Mouse (Mus musculus) CH12.LX (cell line): ENCODE data around the gene Plxdc2. TPM values are rescaled to one million over a fixed set of nuclear protein-coding genes. Genes with fewer than 3 reads are reported as not detected.

Source experiments
- DNase-seq: peaks from one replicate; pipeline ENCODE4 v3.0.0-alpha.2; 2013; ENCODE audit errors: extremely low read depth
- H3K27ac ChIP-seq: 2 replicates; pipeline ENCODE4 v1.5.1; 2012; ENCODE audit warnings: low read depth, mild to moderate bottlenecking, control low read depth, moderate library complexity; ENCODE audit not compliant: insufficient read depth
- H3K27me3 ChIP-seq: replicated peaks from 2 replicates; pipeline ENCODE3; 2012; ENCODE audit warnings: inconsistent platforms
- H3K36me3 ChIP-seq, 2 experiments: replicated peaks in 1 of 2; 2 replicates each; pipeline versions ENCODE3 to v1.6.1; 2012; ENCODE audit warnings: inconsistent platforms in 1 of 2, low read length in 1 of 2, mild to moderate bottlenecking in 1 of 2, mixed read lengths in 1 of 2, moderate library complexity in 1 of 2; ENCODE audit not compliant: control insufficient read depth in 1 of 2, insufficient read depth in 1 of 2
- H3K4me1 ChIP-seq, 2 experiments: 2 replicates each; pipeline ENCODE4 v1.6.1; 2012; ENCODE audit warnings: inconsistent platforms in 1 of 2, moderate library complexity in 1 of 2; ENCODE audit not compliant: insufficient read depth in 2 of 2, control insufficient read depth in 1 of 2
- H3K4me2 ChIP-seq: 2 replicates; pipeline ENCODE4 v1.6.1; 2012; ENCODE audit warnings: low read depth, mild to moderate bottlenecking, control low read depth; ENCODE audit not compliant: poor library complexity, insufficient read depth, severe bottlenecking
- H3K4me3 ChIP-seq, 3 experiments: fragments of 150-350 bp in 1 of 3; sonication (generic) in 1 of 3; replicated peaks in 1 of 3; 2 replicates each; pipeline versions ENCODE3 to v1.5.1; 2011 to 2012; ENCODE audit warnings: low read depth in 2 of 3, low read length in 2 of 3, mild to moderate bottlenecking in 2 of 3, moderate library complexity in 2 of 3, control low read depth in 1 of 3, improper control_type of control experiment in 1 of 3, inconsistent platforms in 1 of 3, mixed read lengths in 1 of 3; ENCODE audit not compliant: poor library complexity in 1 of 3
- H3K79me2 ChIP-seq: replicated peaks from 2 replicates; pipeline ENCODE4 v1.6.1; 2012; ENCODE audit warnings: mild to moderate bottlenecking, moderate library complexity; ENCODE audit not compliant: control insufficient read depth, poor library complexity, insufficient read depth, severe bottlenecking; ENCODE audit errors: extremely low read depth
- H3K9ac ChIP-seq: 2 replicates; pipeline ENCODE4 v1.6.1; 2012; ENCODE audit warnings: low read depth, mild to moderate bottlenecking, control low read depth, moderate library complexity; ENCODE audit not compliant: insufficient read depth
- H3K9me3 ChIP-seq: replicated peaks from 2 replicates; pipeline ENCODE3; 2012; ENCODE audit warnings: low read length, inconsistent platforms, mixed read lengths
- BHLHE40 ChIP-seq: IDR thresholded peaks from 2 replicates; pipeline ENCODE4 v1.6.1; 2011; ENCODE audit warnings: mild to moderate bottlenecking, low read depth, low read length, improper control_type of control experiment
- CHD1 ChIP-seq: IDR thresholded peaks from 2 replicates; pipeline ENCODE4 v1.6.1; 2012; ENCODE audit warnings: low read depth, low read length, improper control_type of control experiment, inconsistent platforms
- CHD2 ChIP-seq: IDR thresholded peaks from 2 replicates; pipeline ENCODE4 v1.6.1; 2011; ENCODE audit warnings: low read length, improper control_type of control experiment
- CTCF ChIP-seq, 2 experiments: IDR thresholded peaks in 1 of 2; conservative IDR thresholded peaks in 1 of 2; 2 replicates each; pipeline ENCODE4 v1.5.1; 2011 to 2012; ENCODE audit warnings: low read depth in 2 of 2, low read length in 2 of 2, improper control_type of control experiment in 1 of 2, inconsistent platforms in 1 of 2, mild to moderate bottlenecking in 1 of 2, moderate library complexity in 1 of 2
- E2F4 ChIP-seq: IDR thresholded peaks from 2 replicates; pipeline ENCODE4 v1.6.1; 2011; ENCODE audit warnings: low read depth, low read length, improper control_type of control experiment; ENCODE audit not compliant: insufficient replicate concordance
- ELF1 ChIP-seq: IDR thresholded peaks from 2 replicates; pipeline ENCODE4 v1.6.1; 2014; ENCODE audit warnings: low read depth, mild to moderate bottlenecking, inconsistent platforms, low read length, improper control_type of control experiment
- EP300 ChIP-seq: IDR thresholded peaks from 2 replicates; pipeline ENCODE4 v1.6.1; 2011; ENCODE audit warnings: low read length, improper control_type of control experiment
- ETS1 ChIP-seq: conservative IDR thresholded peaks from 2 replicates; pipeline ENCODE4 v1.6.1; 2012; ENCODE audit warnings: low read depth, mild to moderate bottlenecking, inconsistent platforms, low read length, improper control_type of control experiment, moderate library complexity
- JUN ChIP-seq: IDR thresholded peaks from 2 replicates; pipeline ENCODE4 v1.6.1; 2011; ENCODE audit warnings: low read depth, mild to moderate bottlenecking, low read length, improper control_type of control experiment, moderate library complexity; ENCODE audit not compliant: insufficient read depth
- KAT2A ChIP-seq: IDR thresholded peaks from 2 replicates; pipeline ENCODE4 v1.6.1; 2012; ENCODE audit warnings: low read length, improper control_type of control experiment, inconsistent platforms; ENCODE audit not compliant: insufficient replicate concordance
- MXI1 ChIP-seq: IDR thresholded peaks from 2 replicates; pipeline ENCODE4 v1.6.1; 2011; ENCODE audit warnings: mild to moderate bottlenecking, low read depth, low read length, improper control_type of control experiment
- MYC ChIP-seq: IDR thresholded peaks from 2 replicates; pipeline ENCODE4 v1.6.1; 2011; ENCODE audit warnings: low read depth, mild to moderate bottlenecking, improper control_type of control experiment, low read length
- NRF1 ChIP-seq: IDR thresholded peaks from 2 replicates; pipeline ENCODE4 v1.6.1; 2014; ENCODE audit warnings: low read depth, mild to moderate bottlenecking, inconsistent platforms, low read length, improper control_type of control experiment, moderate library complexity
- POLR2A ChIP-seq: IDR thresholded peaks from 2 replicates; pipeline ENCODE4 v1.6.1; 2011; ENCODE audit warnings: low read depth, mild to moderate bottlenecking, improper control_type of control experiment, low read length
- POLR2AphosphoS2 ChIP-seq: IDR thresholded peaks from 2 replicates; pipeline ENCODE4 v1.6.1; 2011; ENCODE audit warnings: low read depth, low read length, improper control_type of control experiment
- RCOR1 ChIP-seq: conservative IDR thresholded peaks from 2 replicates; pipeline ENCODE4 v1.6.1; 2012; ENCODE audit warnings: low read depth, mild to moderate bottlenecking, inconsistent platforms, low read length, improper control_type of control experiment
- SIN3A ChIP-seq: IDR thresholded peaks from 2 replicates; pipeline ENCODE4 v1.6.1; 2012; ENCODE audit warnings: low read length, improper control_type of control experiment, inconsistent platforms
- TCF12 ChIP-seq: IDR thresholded peaks from 2 replicates; pipeline ENCODE4 v1.6.1; 2014; ENCODE audit warnings: low read depth, mild to moderate bottlenecking, inconsistent platforms, low read length, improper control_type of control experiment
- USF1 ChIP-seq: IDR thresholded peaks from 2 replicates; pipeline ENCODE4 v1.6.1; 2014; ENCODE audit warnings: low read depth, mild to moderate bottlenecking, inconsistent platforms, low read length, improper control_type of control experiment
- ZKSCAN1 ChIP-seq: IDR thresholded peaks from 2 replicates; pipeline ENCODE4 v1.6.1; 2012; ENCODE audit warnings: low read depth, inconsistent platforms, low read length, improper control_type of control experiment, borderline replicate concordance
- ZMIZ1 ChIP-seq: IDR thresholded peaks from 2 replicates; pipeline ENCODE4 v1.6.1; 2012; ENCODE audit warnings: low read depth, mild to moderate bottlenecking, inconsistent platforms, low read length, improper control_type of control experiment
- dilution Hi-C: fragments of 300-500 bp; cut with MboI; formaldehyde crosslinking; loops from 2 replicates; pipeline ENCODE4 v1.14.3; 2020; ENCODE audit warnings: low sequenced_read_pairs; ENCODE audit not compliant: extremely low pct_unique_long_range_greater_than_20kb, extremely low pct_ligation_motif_present
- in situ Hi-C: fragments of 300-500 bp; cut with MboI; formaldehyde crosslinking; loops from 3 replicates; pipeline ENCODE4 v1.14.3; 2019; ENCODE audit warnings: low sequenced_read_pairs, low pct_ligation_motif_present, low pct_unique_long_range_greater_than_20kb, mixed read lengths
- polyA plus RNA-seq: library from polyadenylated mRNA; unstranded; fragments of >175 nt; gene quantifications from 2 replicates; pipeline ENCODE4 v1.2.1, GENCODE M21; 2012; ENCODE audit warnings: low read depth; ENCODE audit not compliant: insufficient read length
- total RNA-seq, 2 experiments: library from RNA; depleted of rRNA; stranded (reverse); fragments of 300-350 nt in 1 of 2; fragments of >200 nt in 1 of 2; gene quantifications; 2 replicates each; pipeline ENCODE4 v1.2.3; 2012 to 2014

Gene Plxdc2
- total and polyA plus RNA-seq, 3 experiments: not detected

DNA sequence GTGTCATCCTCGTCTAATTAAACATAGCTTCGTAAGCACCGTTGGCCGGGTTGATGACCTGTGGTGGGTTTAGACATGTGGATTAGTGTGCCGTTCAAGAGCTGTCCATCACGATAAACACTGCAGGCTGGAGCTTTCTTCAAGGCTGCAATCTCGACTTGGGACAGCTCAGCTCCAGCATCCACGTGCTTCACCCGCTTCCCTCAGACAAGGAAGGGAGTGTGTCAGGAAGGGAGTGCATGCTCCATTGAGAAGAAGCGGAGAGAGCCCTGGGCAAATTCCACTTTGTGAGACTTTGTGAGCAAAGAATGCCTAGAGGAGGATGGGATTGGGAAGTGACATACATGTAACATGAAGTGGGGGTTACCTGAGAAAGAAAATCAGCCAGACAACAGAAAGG is 42.8 kb downstream of the Plxdc2 start:
- H3K4me3 ChIP-seq: no peak overlapping the region
- H3K9me3 ChIP-seq: no peaks in the 10 kb centered on the region
- dilution Hi-C loops: no loop called here
- H3K79me2 ChIP-seq: no peaks in the 10 kb centered on the region
- H3K9ac ChIP-seq: no peak overlapping the region
- in situ Hi-C loops: no loop called here
- H3K27me3 ChIP-seq: no peaks in the 10 kb centered on the region
- no peak for DNase-seq
- TF ChIP-seq E2F4 (no peak), CHD1 (no peak), RCOR1 (no peak), KAT2A (no peak), NRF1 (no peak), BHLHE40 (no peak), ELF1 (no peak), SIN3A (no peak), ETS1 (no peak), USF1 (no peak), MYC (no peak), TCF12 (no peak), POLR2AphosphoS2 (no peak), CTCF (conservative IDR thresholded peaks at IDR 0.05 in 1 of 2, IDR thresholded peaks at IDR 0.05 in 1 of 2; ENCODE audit: low read depth in 2 of 2, low read length in 2 of 2) (no peak), POLR2A (no peak), MXI1 (no peak), EP300 (no peak), ZKSCAN1 (no peak), ZMIZ1 (no peak)
- no peak overlapping the region for H3K27ac ChIP-seq
- no peak overlapping the region for H3K4me2 ChIP-seq
- H3K4me1 ChIP-seq: no peaks in the 10 kb centered on the region
- H3K36me3 ChIP-seq: no peaks in the 10 kb centered on the region

DNA sequence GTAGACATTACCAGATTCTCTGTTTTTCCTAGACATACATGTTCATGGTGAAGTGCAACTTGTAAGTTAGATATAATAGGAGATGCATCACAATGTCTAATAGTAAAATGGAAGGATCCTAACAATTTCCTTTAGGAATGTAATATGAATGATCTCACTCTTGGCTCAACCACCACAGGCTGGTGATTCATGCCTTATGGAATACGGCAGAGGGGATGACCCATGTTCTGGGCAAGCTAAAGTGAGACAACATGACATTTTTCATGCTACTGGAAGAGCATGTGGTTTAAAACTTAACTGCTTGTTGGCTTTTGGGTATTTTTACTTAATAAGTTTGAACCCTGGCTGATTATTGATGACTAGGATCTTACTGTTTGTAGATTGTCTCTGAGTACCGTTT is 50.4 kb downstream of the Plxdc2 start:
- Histone ChIP-seq H3K4me2 (no peak overlapping the region), H3K36me3 (no peaks in the 10 kb centered on the region), H3K27ac (no peak overlapping the region), H3K9ac (no peak overlapping the region), H3K4me3 (no peak overlapping the region), H3K9me3 (no peaks in the 10 kb centered on the region), H3K79me2 (no peaks in the 10 kb centered on the region), H3K27me3 (no peaks in the 10 kb centered on the region), H3K4me1 (no peaks in the 10 kb centered on the region)
- in situ Hi-C loops: no loop called here
- dilution Hi-C loops: no loop called here
- no peak for DNase-seq
- TF ChIP-seq JUN: no peak
- no peak for TF ChIP-seq CHD2
